Mouse (Mus musculus) thymus, postnatal 25 days (tissue): ENCODE data around the gene Zfp217.
A peak's percentile ranks its signal among the peaks of the same experiment; 100 is the strongest.
"Not testable (repeated sequence)": the region's sequence is repeated elsewhere in the genome, so short reads cannot be mapped to it uniquely, and the experiment has no call there.

Experiments used
- DNase-seq: peaks from one replicate; pipeline ENCODE4 v3.0.0; 2022

The Zfp217 gene

GRCm38 (mm10) chr2:170147661-170148153, at the start of gene Zfp217:
Zfp217 (minus strand) TSS chr2:170148103.
- peak; percentile 61 for DNase-seq

- DNase-seq: no peak
Observed at GRCm38 (mm10) chr2:170195542-170196089, 47.7 kb upstream of the Zfp217 start.

GRCm38 (mm10) chr2:170194845-170195244, 46.9 kb upstream of the Zfp217 start:
- no peak for DNase-seq

GRCm38 (mm10) chr2:170193850-170194249, 45.9 kb upstream of the Zfp217 start:
- no peak for DNase-seq

GRCm38 (mm10) chr2:170193211-170193610, 45.3 kb upstream of the Zfp217 start:
- peak; percentile 44 for DNase-seq

GRCm38 (mm10) chr2:170192731-170193149, 44.8 kb upstream of the Zfp217 start:
- DNase-seq: peak; percentile 33

GRCm38 (mm10) chr2:170188721-170189120, 40.8 kb upstream of the Zfp217 start:
- DNase-seq: no peak

GRCm38 (mm10) chr2:170185137-170185837, 37.4 kb upstream of the Zfp217 start:
- no peak for DNase-seq

- peak; percentile 82 for DNase-seq
Observed at GRCm38 (mm10) chr2:170184175-170184983, 36.5 kb upstream of the Zfp217 start.

- DNase-seq: no peak
Observed at GRCm38 (mm10) chr2:170183851-170184174, 35.9 kb upstream of the Zfp217 start.

GRCm38 (mm10) chr2:170181862-170182261, 34.0 kb upstream of the Zfp217 start:
- DNase-seq: no peak

- not testable (repeated sequence) for DNase-seq
Observed at GRCm38 (mm10) chr2:170180769-170181168, 32.9 kb upstream of the Zfp217 start.

- no peak for DNase-seq
Observed at GRCm38 (mm10) chr2:170179317-170179716, 31.4 kb upstream of the Zfp217 start.

- no peak for DNase-seq
Observed at GRCm38 (mm10) chr2:170177323-170177722, 29.4 kb upstream of the Zfp217 start.

- no peak for DNase-seq
Observed at GRCm38 (mm10) chr2:170176284-170176926, 28.5 kb upstream of the Zfp217 start.

GRCm38 (mm10) chr2:170175661-170176150, 27.8 kb upstream of the Zfp217 start:
- DNase-seq: peak; percentile 33

GRCm38 (mm10) chr2:170175190-170175589, 27.3 kb upstream of the Zfp217 start:
- DNase-seq: no peak

GRCm38 (mm10) chr2:170169062-170169461, 21.2 kb upstream of the Zfp217 start:
- DNase-seq: peak; percentile 32

- no peak for DNase-seq
Observed at GRCm38 (mm10) chr2:170165649-170166048, 17.7 kb upstream of the Zfp217 start.

- DNase-seq: no peak
Observed at GRCm38 (mm10) chr2:170163671-170164462, 16.0 kb upstream of the Zfp217 start.

GRCm38 (mm10) chr2:170159795-170160568, 12.1 kb upstream of the Zfp217 start:
- peak; percentile 31 for DNase-seq
